Mouse (Mus musculus) macrophage (primary cell): ENCODE measurements around the gene Fli1. TPM values are rescaled to one million over a fixed set of nuclear protein-coding genes. Genes with fewer than 3 reads are reported as not detected.

Source experiments
- H3K27ac ChIP-seq: fragments of 350-480 bp; formaldehyde crosslinking; 2 replicates; pipeline ENCODE4 v1.9.0; 2021
- H3K36me3 ChIP-seq: fragments of 350-480 bp; formaldehyde crosslinking; 2 replicates; pipeline ENCODE4 v1.9.0; 2021; ENCODE audit errors: inconsistent target
- H3K4me3 ChIP-seq: fragments of 350-480 bp; formaldehyde crosslinking; 2 replicates; pipeline ENCODE4 v1.9.0; 2021; ENCODE audit errors: inconsistent target
- H3K79me2 ChIP-seq: fragments of 350-480 bp; formaldehyde crosslinking; 2 replicates; pipeline ENCODE4 v1.9.0; 2021; ENCODE audit errors: inconsistent target
- WGBS: methylation state at CpG from one replicate; pipeline ENCODE4 v1.1.7; 2026; ENCODE audit warnings: inconsistent platforms; ENCODE audit not compliant: missing documents; 5-methylcytosine and 5-hydroxymethylcytosine counted together
- polyA plus RNA-seq: library from polyadenylated mRNA; stranded (reverse); fragments of 250-400 nt; gene quantifications from 3 replicates; pipeline ENCODE4 v1.2.4, GENCODE M21; 2018; ENCODE audit warnings: inconsistent platforms

The Fli1 gene
- polyA plus RNA-seq, 1 experiment from 2014 or later = 90.9 TPM

DNA sequence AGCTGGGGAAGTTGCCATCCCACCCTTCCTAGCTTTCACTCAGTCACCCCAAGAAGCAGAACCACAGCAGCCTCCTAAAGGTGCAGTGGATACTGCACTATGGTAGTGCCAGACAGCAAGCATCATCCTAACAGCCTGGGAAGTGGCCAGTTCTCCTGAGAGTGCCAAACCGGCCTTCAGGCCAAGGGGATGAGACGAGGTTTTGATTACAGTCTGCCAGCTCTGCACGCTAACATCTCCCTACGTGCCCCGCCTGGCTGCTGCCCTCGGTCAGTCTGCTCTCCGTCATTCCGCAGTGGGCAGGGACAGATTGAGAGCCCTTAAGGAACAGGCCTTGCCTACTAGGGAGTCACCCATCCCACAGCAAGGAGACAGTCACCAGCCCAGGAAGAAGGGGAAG lies 75.8 kb downstream of the Fli1 start:
- Histone ChIP-seq H3K4me3 (no peak overlapping the region), H3K27ac (no peak overlapping the region), H3K36me3 (peaks cover 50% of the 10 kb centered on the region), H3K79me2 (peaks cover 99% of the 10 kb centered on the region)
- WGBS = 96% methylated on average over 8 of the region's 8 CpGs

DNA sequence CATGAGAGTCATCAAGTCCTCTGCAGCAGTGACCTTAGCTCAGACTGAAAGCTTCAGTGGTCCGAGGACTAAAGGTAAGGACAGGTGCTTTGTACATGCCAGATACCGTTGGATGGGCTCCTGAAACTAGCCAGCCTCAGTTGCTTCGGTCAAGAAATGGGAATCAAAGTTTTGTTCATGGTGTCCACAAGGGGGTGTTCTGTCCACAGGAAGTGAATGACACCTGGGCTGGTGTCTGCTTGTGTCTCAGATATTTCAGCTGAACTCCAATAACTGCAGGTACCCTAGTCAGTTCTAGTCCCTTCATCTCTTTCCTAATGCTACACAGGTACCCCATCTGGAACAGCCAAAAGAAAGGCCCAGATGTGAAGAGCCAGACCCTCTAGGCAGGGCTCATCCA lies 86.0 kb downstream of the Fli1 start:
- WGBS = 92% methylated on average over 3 of the region's 3 CpGs
- Histone ChIP-seq H3K36me3 (peaks cover 75% of the 10 kb centered on the region), H3K4me3 (no peak overlapping the region), H3K79me2 (peaks cover 66% of the 10 kb centered on the region; the same call in 1 of the 2 replicates), H3K27ac (no peak overlapping the region)

DNA sequence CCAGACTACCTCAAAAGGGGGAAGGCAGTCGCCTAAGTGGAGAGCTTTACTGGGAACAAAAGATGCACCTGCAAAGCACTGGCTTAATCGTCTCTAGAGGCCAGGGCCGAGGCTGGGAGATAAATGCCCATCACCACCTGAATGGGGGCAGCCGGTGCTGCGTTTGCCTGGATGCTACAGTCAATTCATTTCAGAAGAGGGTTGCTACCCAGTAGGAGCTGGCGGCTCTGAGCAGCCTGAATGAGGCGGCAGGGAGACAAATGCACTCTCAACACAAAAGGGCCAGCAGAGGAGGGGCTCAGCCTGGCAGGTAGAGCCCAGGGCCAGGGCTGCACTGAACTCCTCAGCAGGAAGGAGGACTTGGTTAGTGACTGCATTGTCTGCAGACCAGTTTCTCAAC lies 92.5 kb downstream of the Fli1 start:
- Histone ChIP-seq H3K79me2 (peaks cover 48% of the 10 kb centered on the region; the same call in 1 of the 2 replicates), H3K4me3 (no peak overlapping the region), H3K27ac (no peak overlapping the region), H3K36me3 (peaks cover 58% of the 10 kb centered on the region)
- 89% methylated on average over 7 of the region's 7 CpGs for whole genome bisulfite sequencing

DNA sequence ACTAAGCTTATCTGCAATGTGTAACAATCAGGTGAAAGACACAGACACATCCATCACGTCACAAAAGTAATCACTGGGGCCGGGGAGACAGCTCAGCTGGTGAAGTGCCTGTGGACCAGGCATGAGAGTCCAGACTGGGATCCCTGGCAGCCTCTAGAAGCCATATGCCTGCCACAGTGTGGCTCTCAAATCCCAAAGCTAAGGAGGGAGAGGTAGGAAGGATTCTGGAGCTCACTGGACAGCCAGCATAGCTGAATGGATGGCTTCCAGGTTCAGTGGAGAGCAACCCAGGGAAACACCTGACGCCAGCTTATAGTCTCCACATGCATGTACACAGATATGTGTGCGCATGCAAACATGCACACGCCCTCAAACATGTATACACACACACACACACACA lies 93.9 kb downstream of the Fli1 start:
- peaks cover 51% of the 10 kb centered on the region; the same call in 1 of the 2 replicates for H3K79me2 ChIP-seq
- H3K27ac ChIP-seq = no peak overlapping the region
- WGBS = 86% methylated on average over 3 of the region's 5 CpGs
- H3K4me3 ChIP-seq = no peak overlapping the region
- peaks cover 58% of the 10 kb centered on the region for H3K36me3 ChIP-seq

DNA sequence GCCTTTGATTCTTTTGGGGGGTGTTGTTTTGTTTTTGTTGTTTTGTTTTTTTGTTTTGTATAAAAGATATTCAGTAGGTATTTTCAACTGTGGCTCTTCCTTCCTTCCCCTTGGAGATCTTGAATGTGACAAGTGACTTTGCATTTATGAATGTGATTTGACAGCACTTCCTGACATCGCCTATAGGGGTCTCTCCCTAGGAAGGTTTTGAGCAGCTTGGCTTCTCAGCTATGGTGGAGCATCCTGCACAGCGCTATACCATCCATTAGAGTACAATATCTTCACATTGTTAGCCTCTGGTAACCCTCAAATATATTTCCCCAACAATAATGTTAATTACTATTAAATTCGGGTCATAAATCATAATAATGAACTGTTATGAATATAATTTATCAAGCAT lies 96.9 kb downstream of the Fli1 start:
- WGBS = 41% methylated on average over 3 of the region's 3 CpGs
- H3K36me3 ChIP-seq = peaks cover 48% of the 10 kb centered on the region

DNA sequence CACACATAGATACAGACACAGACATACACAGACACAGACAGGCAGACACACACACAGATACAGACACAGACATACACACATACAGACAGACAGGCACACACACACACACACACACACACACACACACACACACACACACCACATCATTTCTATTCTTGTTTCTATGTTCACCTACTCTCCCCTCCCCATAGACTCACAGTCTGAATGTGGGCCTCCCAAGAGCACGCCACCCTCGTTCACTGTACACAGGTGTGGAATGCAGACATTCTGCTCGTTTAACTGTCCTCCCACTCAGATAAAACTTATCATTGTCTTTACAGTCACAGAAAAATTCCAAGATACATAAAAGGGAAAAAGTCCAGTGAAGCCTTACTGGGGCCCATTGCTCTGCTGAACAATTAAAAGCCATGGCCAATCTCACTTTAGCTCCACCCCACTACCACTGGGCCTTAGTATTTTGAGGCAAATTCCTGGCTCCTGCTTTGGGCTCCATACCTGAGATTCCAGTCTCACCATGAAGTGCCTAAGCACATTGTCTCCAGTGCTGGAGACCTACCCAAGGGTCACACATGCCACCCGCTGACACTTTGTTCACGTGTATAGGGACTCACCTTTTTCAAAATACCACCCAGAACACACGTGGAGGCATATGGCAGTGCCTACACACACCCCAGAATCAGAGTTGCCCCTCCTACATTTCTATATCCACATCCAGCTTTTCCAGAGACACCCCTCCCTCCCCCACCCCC lies 98.0 kb downstream of the Fli1 start:
- 92% methylated on average over 6 of the region's 6 CpGs for WGBS
- H3K27ac ChIP-seq = no peak overlapping the region
- no peak overlapping the region for H3K4me3 ChIP-seq
- peaks cover 50% of the 10 kb centered on the region for H3K36me3 ChIP-seq
- peaks cover 51% of the 10 kb centered on the region; the same call in 1 of the 2 replicates for H3K79me2 ChIP-seq

More for the DNA sequence above, 96.9 kb downstream of the Fli1 start:
- H3K27ac ChIP-seq = no peak overlapping the region
- H3K4me3 ChIP-seq = no peak overlapping the region
- H3K79me2 ChIP-seq = peaks cover 50% of the 10 kb centered on the region; the same call in 1 of the 2 replicates

DNA sequence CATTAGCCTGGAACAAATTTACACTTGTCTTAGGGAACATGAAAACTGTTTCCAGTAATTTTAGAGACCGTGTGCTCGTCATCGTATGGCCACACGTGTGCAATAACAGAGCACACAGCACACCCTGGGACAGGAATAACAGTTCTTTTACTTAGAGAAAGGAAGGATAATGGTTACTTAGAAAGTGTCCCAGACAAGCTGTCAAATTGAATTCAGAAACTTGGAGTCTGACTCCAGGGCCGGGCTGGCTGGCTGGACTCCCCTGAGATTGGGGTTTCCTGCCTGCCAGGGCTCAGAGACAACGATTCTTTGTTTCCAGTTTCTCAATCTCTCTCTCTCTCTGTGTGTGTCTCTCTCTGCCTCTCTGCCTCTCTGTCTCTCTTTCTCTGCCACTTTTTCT lies 98.8 kb downstream of the Fli1 start:
- 72% methylated on average over 4 of the region's 6 CpGs for WGBS
- Histone ChIP-seq H3K36me3 (peaks cover 46% of the 10 kb centered on the region), H3K79me2 (peaks cover 52% of the 10 kb centered on the region; the same call in 1 of the 2 replicates), H3K4me3 (no peak overlapping the region), H3K27ac (no peak overlapping the region)

DNA sequence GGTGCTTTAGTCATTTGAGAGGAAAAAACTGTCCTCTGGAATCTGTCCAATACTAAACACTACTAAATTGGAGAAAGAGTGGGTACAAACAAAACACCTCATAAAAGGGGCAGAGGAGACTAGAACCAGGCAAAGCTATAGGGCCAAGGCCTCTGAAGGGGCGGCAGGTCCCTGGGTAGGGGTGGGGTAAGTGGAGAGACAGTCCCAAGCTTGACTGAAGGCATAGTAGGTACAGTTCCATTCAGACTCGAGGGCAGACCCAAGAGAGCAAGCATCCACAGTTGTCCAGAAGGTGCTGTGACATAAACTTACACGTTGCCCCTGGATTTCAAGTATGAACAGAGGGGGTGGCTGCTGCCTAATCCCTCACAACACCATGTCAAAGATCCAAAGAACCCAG lies 99.5 kb downstream of the Fli1 start:
- 93% methylated on average over 3 of the region's 3 CpGs for WGBS
- H3K79me2 ChIP-seq = peaks cover 52% of the 10 kb centered on the region; the same call in 1 of the 2 replicates
- H3K27ac ChIP-seq = no peak overlapping the region
- peaks cover 48% of the 10 kb centered on the region for H3K36me3 ChIP-seq
- H3K4me3 ChIP-seq = no peak overlapping the region

DNA sequence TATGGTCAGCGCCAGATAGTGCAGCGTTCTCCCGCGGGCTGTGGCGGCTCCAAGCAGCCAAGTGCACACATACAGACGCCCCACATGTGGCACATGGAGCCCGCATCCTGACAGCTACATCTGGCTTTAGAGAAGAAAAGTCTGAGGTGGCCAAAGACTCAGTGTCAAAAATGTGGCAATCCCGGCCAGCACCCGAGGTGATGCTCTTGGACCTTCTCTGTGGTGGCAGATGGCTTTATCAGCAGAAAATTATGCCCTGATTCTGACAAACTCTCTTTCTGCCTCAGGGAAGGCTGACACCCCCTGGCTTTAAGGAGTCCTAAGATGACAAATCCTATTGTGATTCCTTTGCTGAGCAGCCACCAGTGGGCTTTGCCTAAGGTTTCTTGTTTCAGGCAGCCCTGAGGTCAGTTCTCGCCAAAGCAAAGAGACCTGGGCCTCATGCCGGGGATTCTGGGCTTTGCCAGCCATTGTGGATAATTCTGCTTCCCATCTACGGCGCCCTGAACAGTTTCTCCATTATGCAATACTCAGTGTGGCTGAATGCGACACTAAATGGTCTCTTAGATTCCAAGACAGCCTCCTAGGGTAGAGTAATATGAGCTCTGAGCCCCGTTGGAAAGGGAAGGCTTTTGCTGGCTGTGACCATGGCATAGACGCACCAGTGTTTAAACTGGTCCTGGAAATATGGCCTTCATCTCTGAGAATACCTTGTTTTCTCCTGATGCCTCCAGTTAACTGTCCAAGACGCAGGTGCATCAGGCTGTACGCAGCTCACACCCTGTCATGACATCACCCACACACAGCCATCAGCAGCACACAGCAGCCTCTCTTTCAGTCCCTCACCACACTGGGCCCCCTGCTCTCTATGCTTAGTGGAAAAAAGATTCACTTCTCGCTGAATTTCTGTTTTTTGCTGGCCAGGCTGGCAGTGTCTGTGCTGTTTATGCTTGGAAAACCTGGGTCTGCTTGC lies 108.1 kb downstream of the Fli1 start:
- H3K27ac ChIP-seq = no peak overlapping the region
- 94% methylated on average over 18 of the region's 19 CpGs for WGBS
- peaks cover 47% of the 10 kb centered on the region; the same call in 1 of the 2 replicates for H3K79me2 ChIP-seq
- peaks cover 88% of the 10 kb centered on the region for H3K36me3 ChIP-seq
- no peak overlapping the region for H3K4me3 ChIP-seq

DNA sequence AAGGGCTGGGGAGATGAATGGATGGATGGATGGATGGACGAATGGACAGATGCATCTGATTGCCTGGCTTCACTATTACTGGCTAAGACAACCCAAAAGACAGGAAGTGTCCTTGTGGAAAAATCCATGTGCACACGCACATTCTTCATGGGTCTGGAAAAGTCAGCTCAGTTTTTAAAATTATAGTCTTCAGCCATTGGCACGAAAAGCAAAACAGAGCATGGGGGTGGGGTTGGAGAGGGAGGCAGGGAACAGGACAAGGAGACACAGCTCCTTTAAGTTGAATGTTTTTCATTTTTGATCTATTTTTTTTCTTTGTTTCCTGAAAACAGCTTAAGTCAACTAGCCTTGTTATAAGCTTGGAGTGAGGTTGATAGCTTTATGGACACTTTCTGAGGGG lies 111.6 kb downstream of the Fli1 start:
- 95% methylated on average over 3 of the region's 3 CpGs for WGBS
- H3K36me3 ChIP-seq = peaks cover 88% of the 10 kb centered on the region

DNA sequence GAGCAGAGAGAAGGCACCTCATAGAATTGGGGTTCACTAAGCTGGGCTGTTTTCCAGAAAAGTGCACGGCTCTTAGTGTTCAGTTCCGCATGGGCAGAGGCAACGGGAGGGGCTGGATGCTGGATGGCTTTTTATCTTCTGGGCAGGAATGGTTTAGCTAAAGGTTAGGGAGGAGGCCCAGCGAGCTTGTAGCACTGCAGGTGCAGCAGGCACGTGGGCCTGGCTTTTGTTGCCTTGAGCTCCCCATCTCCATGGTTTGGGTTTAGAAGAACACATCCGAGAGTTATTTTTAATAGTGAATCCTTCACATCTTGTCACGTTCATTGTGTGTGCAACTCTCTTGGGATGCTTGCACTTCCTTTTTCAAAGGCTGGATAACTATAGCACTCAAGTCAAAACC lies 117.3 kb downstream of the Fli1 start:
- peaks cover 94% of the 10 kb centered on the region for H3K36me3 ChIP-seq
- no peak overlapping the region for H3K4me3 ChIP-seq
- 95% methylated on average over 7 of the region's 7 CpGs for WGBS

More for the DNA sequence above, 111.6 kb downstream of the Fli1 start:
- Histone ChIP-seq H3K4me3 (no peak overlapping the region), H3K27ac (no peak overlapping the region), H3K79me2 (peaks cover 34% of the 10 kb centered on the region; the same call in 1 of the 2 replicates)

DNA sequence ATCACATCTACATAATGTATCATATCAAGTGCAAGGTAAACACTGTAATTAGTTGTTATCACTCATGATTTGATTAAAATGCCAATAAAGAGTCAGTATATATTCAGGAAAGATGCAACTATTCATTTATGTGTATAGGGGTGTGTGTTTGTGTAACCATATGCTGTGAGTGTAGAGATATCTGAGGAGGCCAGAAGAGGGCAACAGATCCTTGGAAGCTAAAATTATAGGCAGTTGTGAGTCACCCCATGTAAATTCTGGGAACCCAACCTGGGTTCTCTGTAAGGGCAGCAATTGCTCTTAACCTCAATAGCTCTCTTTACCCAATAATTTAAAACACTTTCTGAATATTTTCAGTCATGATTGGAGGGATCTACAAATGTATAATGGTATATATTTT lies 122.0 kb downstream of the Fli1 start:
- H3K36me3 ChIP-seq = peaks cover 64% of the 10 kb centered on the region
- H3K4me3 ChIP-seq = no peak overlapping the region
- no peak overlapping the region for H3K27ac ChIP-seq
- no peaks in the 10 kb centered on the region for H3K79me2 ChIP-seq

More for the DNA sequence above, 117.3 kb downstream of the Fli1 start:
- no peaks in the 10 kb centered on the region for H3K79me2 ChIP-seq
- H3K27ac ChIP-seq = no peak overlapping the region

DNA sequence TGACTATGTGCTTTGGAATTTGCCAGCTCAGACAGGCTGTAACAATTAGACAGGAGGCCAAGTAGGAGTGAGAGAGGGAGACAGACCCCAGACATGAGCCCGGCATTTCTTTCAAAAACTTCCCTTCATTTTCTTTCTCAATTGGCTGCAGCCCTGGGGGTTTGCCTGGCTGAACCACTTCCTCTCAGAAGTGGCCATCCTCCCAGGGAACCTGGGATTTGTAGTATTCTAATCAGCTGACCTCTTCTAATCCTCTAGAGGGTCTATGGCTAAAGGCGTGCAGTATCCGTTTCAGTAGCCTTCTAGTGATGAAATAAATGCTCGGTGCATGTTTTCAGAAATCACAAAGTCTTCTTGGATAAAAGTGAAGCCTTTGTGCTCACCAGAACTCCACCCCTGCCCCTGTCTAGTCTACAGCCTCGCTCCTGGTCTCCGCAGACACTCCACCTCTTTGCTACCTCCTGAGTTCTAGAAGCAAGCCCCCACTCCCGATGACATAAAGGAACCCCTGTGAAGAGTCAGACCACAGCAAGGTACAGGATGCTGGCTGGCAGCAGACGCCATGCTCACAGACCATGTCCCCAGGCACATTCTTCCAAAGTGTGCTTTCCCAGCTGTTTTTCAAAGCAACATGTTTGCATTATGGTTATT lies 125.1 kb downstream of the Fli1 start:
- Histone ChIP-seq H3K36me3 (peaks cover 33% of the 10 kb centered on the region), H3K79me2 (no peaks in the 10 kb centered on the region), H3K27ac (no peak overlapping the region), H3K4me3 (no peak overlapping the region)
- 83% methylated on average over 8 of the region's 8 CpGs for WGBS

DNA sequence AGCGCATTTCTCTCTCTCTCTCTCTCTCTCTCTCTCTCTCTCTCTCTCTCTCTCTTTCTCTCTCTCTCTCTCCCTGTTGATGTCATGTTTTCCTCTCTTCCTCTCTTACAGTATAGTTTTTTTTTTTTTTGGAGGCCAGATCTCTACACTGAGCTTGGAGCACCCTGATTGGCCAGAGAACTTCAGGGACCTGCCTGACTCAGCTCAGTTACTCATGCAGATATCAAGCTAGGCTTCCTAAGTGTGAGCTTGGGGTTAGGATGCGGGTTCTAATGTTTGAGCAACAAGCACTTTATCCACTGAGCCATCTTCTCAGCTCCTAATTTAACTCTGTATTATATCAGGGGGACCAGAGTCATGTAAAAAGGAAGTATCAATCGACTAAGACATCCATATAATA lies 126.7 kb downstream of the Fli1 start:
- Histone ChIP-seq H3K36me3 (peaks cover 17% of the 10 kb centered on the region; the same call in 1 of the 2 replicates), H3K79me2 (no peaks in the 10 kb centered on the region), H3K27ac (no peak overlapping the region), H3K4me3 (no peak overlapping the region)
- 83% methylated on average over 3 of the region's 3 CpGs for WGBS
